Mouse (Mus musculus) gonadal fat pad, adult 2 months (tissue): ENCODE measurements around the gene Zfp281. TPM values are rescaled to one million over a fixed set of nuclear protein-coding genes. Genes with fewer than 3 reads are reported as not detected.

ENCODE experiments used
- DNase-seq: peaks from one replicate; pipeline ENCODE4 v3.0.0-alpha.2; 2012; ENCODE audit warnings: low read depth
- polyA plus RNA-seq: library from polyadenylated mRNA; depleted of rRNA; stranded (reverse); fragments of >200 nt; gene quantifications from 2 replicates; pipeline ENCODE4 v1.2.3, GENCODE M21; 2012

Gene Zfp281
- polyA plus RNA-seq, 1 experiment: 1.3 TPM

GRCm38 (mm10) chr1:136658456-136659227 lies 33.9 kb downstream of the Zfp281 start:
- DNase-seq: no peak

GRCm38 (mm10) chr1:136659337-136659736 lies 34.6 kb downstream of the Zfp281 start:
- DNase-seq: no peak

GRCm38 (mm10) chr1:136659917-136660316 lies 35.2 kb downstream of the Zfp281 start:
- no peak for DNase-seq

- DNase-seq: no peak
These were observed 36.8 kb downstream of the Zfp281 start for GRCm38 (mm10) chr1:136661511-136661910.

GRCm38 (mm10) chr1:136661939-136662563 lies 37.4 kb downstream of the Zfp281 start:
- no peak for DNase-seq

- DNase-seq: no peak
These were observed 40.4 kb downstream of the Zfp281 start for GRCm38 (mm10) chr1:136664921-136665582.

- DNase-seq: no peak
These were observed 41.8 kb downstream of the Zfp281 start for GRCm38 (mm10) chr1:136666513-136666912.

- DNase-seq: no peak
These were observed 45.2 kb downstream of the Zfp281 start for GRCm38 (mm10) chr1:136669926-136670325.

GRCm38 (mm10) chr1:136670421-136670820 lies 45.7 kb downstream of the Zfp281 start:
- DNase-seq: no peak

- DNase-seq: no peak
These were observed 47.2 kb downstream of the Zfp281 start for GRCm38 (mm10) chr1:136671767-136672434.

GRCm38 (mm10) chr1:136672564-136672963 lies 47.9 kb downstream of the Zfp281 start:
- no peak for DNase-seq

- DNase-seq: no peak
These were observed 48.6 kb downstream of the Zfp281 start for GRCm38 (mm10) chr1:136673293-136673692.

- DNase-seq: no peak
These were observed 50.1 kb downstream of the Zfp281 start for GRCm38 (mm10) chr1:136674548-136675455.

- no peak for DNase-seq
These were observed 51.2 kb downstream of the Zfp281 start for GRCm38 (mm10) chr1:136675736-136676444.

GRCm38 (mm10) chr1:136676445-136676755 lies 51.7 kb downstream of the Zfp281 start:
- DNase-seq: no peak

- no peak for DNase-seq
These were observed 53.2 kb downstream of the Zfp281 start for GRCm38 (mm10) chr1:136677847-136678325.

- no peak for DNase-seq
These were observed 54.1 kb downstream of the Zfp281 start for GRCm38 (mm10) chr1:136678836-136679235.
